Mouse (Mus musculus): ENCODE data around the gene Mrps14. TPM values are rescaled to one million over a fixed set of nuclear protein-coding genes. Genes with fewer than 3 reads are reported as not detected.

Gene Mrps14
- polyA plus RNA-seq, 1 experiment from 2014 or later = 235 TPM

GRCm38 (mm10) chr1:160212703-160213669, 18.0 kb downstream of the Mrps14 start, which contains the start of gene Cacybp:
Gene Cacybp (minus strand): TSS chr1:160212875.
- Histone ChIP-seq H3K4me3 (ENCODE audit: low read depth, low read length) (peak within 1 kb of the TSS; percentile 81), H3K4me2 (ENCODE audit: low read depth, low read length, severe bottlenecking) (peak within 1 kb of the TSS; percentile 51), H3K27me3 (ENCODE audit: control insufficient read depth, insufficient read depth, low read length) (no peaks in the 10 kb centered on the region), H3K9ac (ENCODE audit: low read length) (peak within 1 kb of the TSS; percentile 96), H3K36me3 (ENCODE audit: control insufficient read depth, insufficient read depth, low read length) (no peaks in the 10 kb centered on the region), H3K27ac (ENCODE audit: low read depth, low read length) (peak within 1 kb of the TSS; percentile 99), H3K4me1 (replicated peaks; ENCODE audit: control insufficient read depth, insufficient read depth, low read length) (peaks cover 6% of the 10 kb centered on the region; the same call in 1 of the 2 replicates), H3K9me3 (ENCODE audit: control insufficient read depth, low read length) (no peaks in the 10 kb centered on the region)
- WGBS = under 1% methylated on average over 76 of the region's 76 CpGs
- ATAC-seq (replicated peaks; ENCODE audit: low FRiP score) (peak; percentile 96), DNase-seq (ENCODE audit: low spot score) (peak; percentile 100)

GRCm38 (mm10) chr1:160214171-160214570, 19.2 kb downstream of the Mrps14 start:
- H3K4me1 ChIP-seq (replicated peaks; ENCODE audit: control insufficient read depth, insufficient read depth, low read length) = peaks cover 6% of the 10 kb centered on the region; the same call in 1 of the 2 replicates
- no peak overlapping the region; the same call in 1 of the 2 replicates for H3K4me2 ChIP-seq (ENCODE audit: low read depth, low read length, severe bottlenecking)
- ATAC-seq (replicated peaks; ENCODE audit: low FRiP score) (no peak), DNase-seq (ENCODE audit: low spot score) (no peak)
- H3K4me3 ChIP-seq (ENCODE audit: low read depth, low read length) = no peak overlapping the region
- no peaks in the 10 kb centered on the region for H3K36me3 ChIP-seq (ENCODE audit: control insufficient read depth, insufficient read depth, low read length)
- H3K9ac ChIP-seq (ENCODE audit: low read length) = peak overlapping the region; percentile 8; the same call in 1 of the 2 replicates
- H3K27ac ChIP-seq (ENCODE audit: low read depth, low read length) = no peak overlapping the region
- whole genome bisulfite sequencing = 83% methylated on average over 7 of the region's 7 CpGs
- no peaks in the 10 kb centered on the region for H3K27me3 ChIP-seq (ENCODE audit: control insufficient read depth, insufficient read depth, low read length)
- H3K9me3 ChIP-seq (ENCODE audit: control insufficient read depth, low read length) = no peaks in the 10 kb centered on the region

DNA sequence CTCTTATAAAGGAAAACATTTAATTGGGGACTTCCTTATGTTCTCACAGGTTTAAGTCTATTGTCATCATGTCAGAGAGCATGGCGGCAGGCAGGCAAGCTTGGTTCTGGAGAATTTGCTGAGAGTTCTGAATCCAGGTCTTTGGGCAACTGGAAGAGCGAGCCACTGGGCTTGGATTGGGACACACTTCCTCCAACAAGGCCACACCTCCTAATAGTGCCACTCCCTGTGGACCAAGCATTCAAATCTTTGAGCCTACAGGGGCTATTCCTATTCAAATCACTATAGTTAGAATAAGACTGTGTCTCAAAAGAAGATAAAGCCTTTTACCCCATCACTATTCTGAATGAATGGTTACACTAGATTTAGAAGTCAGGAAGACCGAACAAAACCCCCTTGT, 22.9 kb downstream of the Mrps14 start:
- Histone ChIP-seq H3K27me3 (ENCODE audit: control insufficient read depth, insufficient read depth, low read length) (no peaks in the 10 kb centered on the region), H3K9me3 (ENCODE audit: control insufficient read depth, low read length) (no peaks in the 10 kb centered on the region), H3K36me3 (ENCODE audit: control insufficient read depth, insufficient read depth, low read length) (no peaks in the 10 kb centered on the region), H3K4me3 (ENCODE audit: low read depth, low read length) (no peak overlapping the region), H3K4me1 (replicated peaks; ENCODE audit: control insufficient read depth, insufficient read depth, low read length) (no peaks in the 10 kb centered on the region), H3K9ac (ENCODE audit: low read length) (no peak overlapping the region), H3K4me2 (ENCODE audit: low read depth, low read length, severe bottlenecking) (no peak overlapping the region), H3K27ac (ENCODE audit: low read depth, low read length) (no peak overlapping the region)
- no peak for DNase-seq (ENCODE audit: low spot score)
- 84% methylated on average over 3 of the region's 3 CpGs for WGBS
- ATAC-seq (replicated peaks; ENCODE audit: low FRiP score) = no peak

- Histone ChIP-seq H3K4me3 (ENCODE audit: low read depth, low read length) (no peak overlapping the region), H3K36me3 (ENCODE audit: control insufficient read depth, insufficient read depth, low read length) (no peaks in the 10 kb centered on the region), H3K4me2 (ENCODE audit: low read depth, low read length, severe bottlenecking) (no peak overlapping the region), H3K4me1 (replicated peaks; ENCODE audit: control insufficient read depth, insufficient read depth, low read length) (no peaks in the 10 kb centered on the region), H3K27ac (ENCODE audit: low read depth, low read length) (no peak overlapping the region), H3K9ac (ENCODE audit: low read length) (no peak overlapping the region), H3K9me3 (ENCODE audit: control insufficient read depth, low read length) (no peaks in the 10 kb centered on the region), H3K27me3 (ENCODE audit: control insufficient read depth, insufficient read depth, low read length) (no peaks in the 10 kb centered on the region)
- ATAC-seq (replicated peaks; ENCODE audit: low FRiP score) (no peak), DNase-seq (ENCODE audit: low spot score) (no peak)
- WGBS = 77% methylated on average over 2 of the region's 2 CpGs
These were observed 29.1 kb downstream of the Mrps14 start for GRCm38 (mm10) chr1:160224093-160224492.

GRCm38 (mm10) chr1:160227196-160227595, 32.2 kb downstream of the Mrps14 start:
- H3K36me3 ChIP-seq (ENCODE audit: control insufficient read depth, insufficient read depth, low read length) = no peaks in the 10 kb centered on the region
- no peak overlapping the region for H3K4me2 ChIP-seq (ENCODE audit: low read depth, low read length, severe bottlenecking)
- no peaks in the 10 kb centered on the region for H3K9me3 ChIP-seq (ENCODE audit: control insufficient read depth, low read length)
- H3K4me1 ChIP-seq (replicated peaks; ENCODE audit: control insufficient read depth, insufficient read depth, low read length) = no peaks in the 10 kb centered on the region
- H3K9ac ChIP-seq (ENCODE audit: low read length) = no peak overlapping the region
- no peak overlapping the region for H3K27ac ChIP-seq (ENCODE audit: low read depth, low read length)
- ATAC-seq (replicated peaks; ENCODE audit: low FRiP score) (no peak), DNase-seq (ENCODE audit: low spot score) (no peak)
- H3K27me3 ChIP-seq (ENCODE audit: control insufficient read depth, insufficient read depth, low read length) = no peaks in the 10 kb centered on the region
- 86% methylated on average over 4 of the region's 4 CpGs for WGBS
- H3K4me3 ChIP-seq (ENCODE audit: low read depth, low read length) = no peak overlapping the region

- H3K9me3 ChIP-seq (ENCODE audit: control insufficient read depth, low read length) = no peaks in the 10 kb centered on the region
- H3K9ac ChIP-seq (ENCODE audit: low read length) = no peak overlapping the region
- ATAC-seq (replicated peaks; ENCODE audit: low FRiP score) (no peak), DNase-seq (ENCODE audit: low spot score) (no peak)
- H3K4me3 ChIP-seq (ENCODE audit: low read depth, low read length) = no peak overlapping the region
- H3K4me2 ChIP-seq (ENCODE audit: low read depth, low read length, severe bottlenecking) = no peak overlapping the region
- no peaks in the 10 kb centered on the region for H3K36me3 ChIP-seq (ENCODE audit: control insufficient read depth, insufficient read depth, low read length)
- no peaks in the 10 kb centered on the region for H3K4me1 ChIP-seq (replicated peaks; ENCODE audit: control insufficient read depth, insufficient read depth, low read length)
- no peak overlapping the region for H3K27ac ChIP-seq (ENCODE audit: low read depth, low read length)
- H3K27me3 ChIP-seq (ENCODE audit: control insufficient read depth, insufficient read depth, low read length) = no peaks in the 10 kb centered on the region
These were observed 32.8 kb downstream of the Mrps14 start for GRCm38 (mm10) chr1:160227850-160228249.

GRCm38 (mm10) chr1:160231013-160231412, 36.0 kb downstream of the Mrps14 start:
- Histone ChIP-seq H3K9me3 (ENCODE audit: control insufficient read depth, low read length) (no peaks in the 10 kb centered on the region), H3K4me1 (replicated peaks; ENCODE audit: control insufficient read depth, insufficient read depth, low read length) (no peaks in the 10 kb centered on the region), H3K4me3 (ENCODE audit: low read depth, low read length) (no peak overlapping the region), H3K36me3 (ENCODE audit: control insufficient read depth, insufficient read depth, low read length) (no peaks in the 10 kb centered on the region), H3K27me3 (ENCODE audit: control insufficient read depth, insufficient read depth, low read length) (no peaks in the 10 kb centered on the region), H3K4me2 (ENCODE audit: low read depth, low read length, severe bottlenecking) (no peak overlapping the region), H3K27ac (ENCODE audit: low read depth, low read length) (no peak overlapping the region), H3K9ac (ENCODE audit: low read length) (no peak overlapping the region)
- 65% methylated on average over 4 of the region's 4 CpGs for WGBS
- no peak for DNase-seq (ENCODE audit: low spot score)
- no peak for ATAC-seq (replicated peaks; ENCODE audit: low FRiP score)

DNA sequence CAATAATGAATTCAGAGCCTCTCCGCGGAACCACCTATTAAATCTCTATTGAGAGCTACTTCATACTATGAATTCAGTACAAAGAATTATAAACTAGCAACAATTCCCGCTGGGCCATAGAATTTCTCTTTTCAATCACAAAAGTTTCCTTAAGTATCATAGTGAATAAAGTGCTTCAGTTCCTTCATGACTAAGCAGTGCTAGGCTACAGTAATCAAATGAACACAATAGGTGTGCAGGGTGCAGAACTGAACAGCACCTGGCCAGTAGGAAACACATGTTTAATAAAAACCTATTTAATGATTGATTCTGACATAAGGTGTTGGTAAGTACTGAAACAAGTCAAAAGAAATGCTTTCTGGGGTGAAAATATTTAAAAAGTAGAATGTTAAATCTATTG, 37.1 kb downstream of the Mrps14 start:
- peak; percentile 33 for ATAC-seq (replicated peaks; ENCODE audit: low FRiP score)
- no peak for DNase-seq (ENCODE audit: low spot score)

More for the DNA sequence above, 37.1 kb downstream of the Mrps14 start:
- H3K9me3 ChIP-seq (ENCODE audit: control insufficient read depth, low read length) = no peaks in the 10 kb centered on the region
- no peak overlapping the region for H3K4me2 ChIP-seq (ENCODE audit: low read depth, low read length, severe bottlenecking)
- 64% methylated on average over 3 of the region's 3 CpGs for WGBS
- H3K27ac ChIP-seq (ENCODE audit: low read depth, low read length) = no peak overlapping the region
- H3K9ac ChIP-seq (ENCODE audit: low read length) = no peak overlapping the region
- no peaks in the 10 kb centered on the region for H3K27me3 ChIP-seq (ENCODE audit: control insufficient read depth, insufficient read depth, low read length)
- no peak overlapping the region for H3K4me3 ChIP-seq (ENCODE audit: low read depth, low read length)
- H3K4me1 ChIP-seq (replicated peaks; ENCODE audit: control insufficient read depth, insufficient read depth, low read length) = no peaks in the 10 kb centered on the region
- H3K36me3 ChIP-seq (ENCODE audit: control insufficient read depth, insufficient read depth, low read length) = no peaks in the 10 kb centered on the region
